Mouse (Mus musculus) liver, embryonic 13.5 days (tissue): Measurements from ENCODE around the gene Uck2. TPM values are rescaled to one million over a fixed set of nuclear protein-coding genes. Genes with fewer than 3 reads are reported as not detected.

ENCODE experiments used
- ATAC-seq: fragments of 200-750 bp; cut with Nextera tagmentation; 2 replicates; pipeline ENCODE4 v1.8.0; 2017; ENCODE audit warnings: low read depth, mild to moderate bottlenecking, moderate number of reproducible peaks, moderate library complexity
- DNase-seq: peaks from one replicate; pipeline ENCODE4 v3.0.0; 2022
- H3K27ac ChIP-seq: fragments of 300-500 bp; sonication (generic); 2 replicates; pipeline ENCODE4 v1.5.1; 2015; ENCODE audit warnings: moderate library complexity, mild to moderate bottlenecking, inconsistent platforms
- H3K27me3 ChIP-seq: fragments of 300-500 bp; sonication (generic); 2 replicates; pipeline ENCODE4 v1.6.1; 2015; ENCODE audit warnings: mild to moderate bottlenecking, inconsistent platforms
- H3K36me3 ChIP-seq: fragments of 300-500 bp; sonication (generic); 2 replicates; pipeline ENCODE4 v1.6.1; 2015; ENCODE audit warnings: mild to moderate bottlenecking, inconsistent platforms
- H3K4me1 ChIP-seq: fragments of 300-500 bp; sonication (generic); replicated peaks from 2 replicates; pipeline ENCODE4 v1.6.1; 2015; ENCODE audit warnings: inconsistent platforms
- H3K4me2 ChIP-seq: fragments of 300-500 bp; sonication (generic); 2 replicates; pipeline ENCODE4 v1.6.1; 2015; ENCODE audit warnings: inconsistent platforms, mild to moderate bottlenecking, moderate library complexity
- H3K4me3 ChIP-seq: fragments of 300-500 bp; sonication (generic); replicated peaks from 2 replicates; pipeline ENCODE4 v1.5.1; 2015; ENCODE audit warnings: mild to moderate bottlenecking, inconsistent platforms
- H3K9ac ChIP-seq: fragments of 300-500 bp; sonication (generic); 2 replicates; pipeline ENCODE4 v1.6.1; 2015; ENCODE audit warnings: mild to moderate bottlenecking, inconsistent platforms
- H3K9me3 ChIP-seq: fragments of 300-500 bp; sonication (generic); replicated peaks from 2 replicates; pipeline ENCODE4 v1.6.1; 2016; ENCODE audit warnings: inconsistent platforms
- WGBS: fragments of 180-500 bp; shearing (Covaris S2); methylation state at CpG from one replicate; pipeline ENCODE4 v1.1.7; 2015; ENCODE audit not compliant: insufficient replicate concordance; 5-methylcytosine and 5-hydroxymethylcytosine counted together
- polyA plus RNA-seq: library from polyadenylated mRNA; unstranded; fragments of >200 nt; fragmentation: Nextera tagmentation; extraction: Ambion mirVana; gene quantifications from 2 replicates; pipeline ENCODE4 v1.2.1, GENCODE M21; 2015

Gene Uck2
- polyA plus RNA-seq, 1 experiment from 2014 or later = 67.1 TPM

- DNase-seq (no peak), ATAC-seq (no peak)
- Histone ChIP-seq H3K4me1 (peaks cover 74% of the 10 kb centered on the region), H3K27me3 (no peaks in the 10 kb centered on the region), H3K27ac (no peak overlapping the region), H3K9me3 (no peaks in the 10 kb centered on the region), H3K36me3 (no peaks in the 10 kb centered on the region), H3K4me3 (no peak overlapping the region), H3K4me2 (no peak overlapping the region), H3K9ac (no peak overlapping the region)
- WGBS = 79% methylated on average over 12 of the region's 12 CpGs
These were observed 31.5 kb downstream of the Uck2 start for GRCm38 (mm10) chr1:167253579-167253978.

GRCm38 (mm10) chr1:167249881-167250280 is 35.2 kb downstream of the Uck2 start:
- Histone ChIP-seq H3K9me3 (no peaks in the 10 kb centered on the region), H3K4me1 (peaks cover 86% of the 10 kb centered on the region), H3K4me2 (no peak overlapping the region), H3K36me3 (no peaks in the 10 kb centered on the region), H3K4me3 (no peak overlapping the region), H3K9ac (no peak overlapping the region), H3K27ac (no peak overlapping the region), H3K27me3 (no peaks in the 10 kb centered on the region)
- ATAC-seq (no peak), DNase-seq (no peak)
- WGBS = 75% methylated on average over 8 of the region's 8 CpGs

GRCm38 (mm10) chr1:167249252-167249651 is 35.9 kb downstream of the Uck2 start:
- Histone ChIP-seq H3K4me3 (no peak overlapping the region), H3K4me1 (peaks cover 86% of the 10 kb centered on the region), H3K27ac (no peak overlapping the region), H3K4me2 (no peak overlapping the region), H3K36me3 (no peaks in the 10 kb centered on the region), H3K27me3 (no peaks in the 10 kb centered on the region), H3K9me3 (no peaks in the 10 kb centered on the region), H3K9ac (no peak overlapping the region)
- DNase-seq (no peak), ATAC-seq (no peak)
- WGBS = 87% methylated on average over 19 of the region's 19 CpGs

- H3K9ac ChIP-seq = 0 out of 2 replicates have a peak overlapping the region, but pooled peaks have one; percentile 26
- no peaks in the 10 kb centered on the region for H3K9me3 ChIP-seq
- H3K36me3 ChIP-seq = no peaks in the 10 kb centered on the region
- H3K4me2 ChIP-seq = no peak overlapping the region
- H3K27me3 ChIP-seq = no peaks in the 10 kb centered on the region
- peaks cover 91% of the 10 kb centered on the region for H3K4me1 ChIP-seq
- H3K27ac ChIP-seq = no peak overlapping the region
- 64% methylated on average over 9 of the region's 9 CpGs for WGBS
- no peak overlapping the region for H3K4me3 ChIP-seq
- no peak for DNase-seq
- 0 out of 2 replicates have a peak, but pooled peaks have one; percentile 4 for ATAC-seq
These were observed 37.2 kb downstream of the Uck2 start for GRCm38 (mm10) chr1:167247886-167248285.

- peak; percentile 11 for DNase-seq
- peaks cover 94% of the 10 kb centered on the region for H3K4me1 ChIP-seq
These were observed 38.1 kb downstream of the Uck2 start for GRCm38 (mm10) chr1:167246976-167247375.

GRCm38 (mm10) chr1:167246275-167246674 is 38.8 kb downstream of the Uck2 start:
- H3K4me1 ChIP-seq = peaks cover 96% of the 10 kb centered on the region
- 47% methylated on average over 9 of the region's 9 CpGs for WGBS

More at GRCm38 (mm10) chr1:167246976-167247375, 38.1 kb downstream of the Uck2 start:
- 0 out of 2 replicates have a peak overlapping the region, but pooled peaks have one; percentile 10 for H3K4me2 ChIP-seq
- H3K36me3 ChIP-seq = no peaks in the 10 kb centered on the region
- no peak overlapping the region for H3K27ac ChIP-seq
- no peaks in the 10 kb centered on the region for H3K9me3 ChIP-seq
- ATAC-seq = no peak
- no peak overlapping the region for H3K4me3 ChIP-seq
- no peak overlapping the region for H3K9ac ChIP-seq
- H3K27me3 ChIP-seq = no peaks in the 10 kb centered on the region
- 16% methylated on average over 8 of the region's 8 CpGs for WGBS

GRCm38 (mm10) chr1:167245180-167245641 is 39.9 kb downstream of the Uck2 start:
- 0 out of 2 replicates have a peak overlapping the region, but pooled peaks have one; percentile 9 for H3K9ac ChIP-seq
- peaks cover 95% of the 10 kb centered on the region for H3K4me1 ChIP-seq
- H3K9me3 ChIP-seq = no peaks in the 10 kb centered on the region
- WGBS = 77% methylated on average over 9 of the region's 9 CpGs
- no peak for ATAC-seq
- H3K27ac ChIP-seq = no peak overlapping the region
- H3K4me2 ChIP-seq = no peak overlapping the region
- no peaks in the 10 kb centered on the region for H3K27me3 ChIP-seq
- H3K36me3 ChIP-seq = no peaks in the 10 kb centered on the region
- DNase-seq = no peak
- no peak overlapping the region for H3K4me3 ChIP-seq

More at GRCm38 (mm10) chr1:167246275-167246674, 38.8 kb downstream of the Uck2 start:
- Histone ChIP-seq H3K9me3 (no peaks in the 10 kb centered on the region), H3K36me3 (no peaks in the 10 kb centered on the region), H3K9ac (no peak overlapping the region), H3K27ac (no peak overlapping the region), H3K4me2 (no peak overlapping the region), H3K27me3 (no peaks in the 10 kb centered on the region), H3K4me3 (no peak overlapping the region)
- no peak for DNase-seq
- no peak for ATAC-seq

- Histone ChIP-seq H3K4me3 (no peak overlapping the region), H3K4me1 (peaks cover 84% of the 10 kb centered on the region), H3K27me3 (no peaks in the 10 kb centered on the region), H3K9ac (no peak overlapping the region), H3K4me2 (no peak overlapping the region), H3K36me3 (no peaks in the 10 kb centered on the region), H3K9me3 (no peaks in the 10 kb centered on the region), H3K27ac (no peak overlapping the region)
- ATAC-seq (0 out of 2 replicates have a peak, but pooled peaks have one; percentile 15), DNase-seq (no peak)
- WGBS = 54% methylated on average over 7 of the region's 7 CpGs
These were observed 42.9 kb downstream of the Uck2 start for GRCm38 (mm10) chr1:167242191-167242681.

- H3K27ac ChIP-seq = no peak overlapping the region
- H3K9me3 ChIP-seq = no peaks in the 10 kb centered on the region
- ATAC-seq (no peak), DNase-seq (no peak)
- peaks cover 3% of the 10 kb centered on the region; the same call in 1 of the 2 replicates for H3K36me3 ChIP-seq
- H3K27me3 ChIP-seq = no peaks in the 10 kb centered on the region
- no peak overlapping the region for H3K4me2 ChIP-seq
- H3K9ac ChIP-seq = no peak overlapping the region
- WGBS = 59% methylated on average over 3 of the region's 3 CpGs
- H3K4me1 ChIP-seq = peaks cover 78% of the 10 kb centered on the region
- H3K4me3 ChIP-seq = no peak overlapping the region
These were observed 43.6 kb downstream of the Uck2 start for GRCm38 (mm10) chr1:167241487-167241886.

GRCm38 (mm10) chr1:167240361-167240760 is 44.8 kb downstream of the Uck2 start:
- Histone ChIP-seq H3K4me1 (peaks cover 77% of the 10 kb centered on the region), H3K27me3 (no peaks in the 10 kb centered on the region), H3K4me3 (no peak overlapping the region), H3K36me3 (peaks cover 14% of the 10 kb centered on the region), H3K9ac (no peak overlapping the region), H3K27ac (no peak overlapping the region), H3K9me3 (no peaks in the 10 kb centered on the region), H3K4me2 (no peak overlapping the region)
- ATAC-seq = no peak
- no peak for DNase-seq
- WGBS = 75% methylated on average over 5 of the region's 5 CpGs

- DNase-seq (no peak), ATAC-seq (no peak)
- H3K4me1 ChIP-seq = peaks cover 74% of the 10 kb centered on the region
These were observed 45.2 kb downstream of the Uck2 start for GRCm38 (mm10) chr1:167239916-167240315.

GRCm38 (mm10) chr1:167237798-167238197 is 47.3 kb downstream of the Uck2 start:
- ATAC-seq (no peak), DNase-seq (no peak)
- Histone ChIP-seq H3K27me3 (no peaks in the 10 kb centered on the region), H3K4me2 (no peak overlapping the region), H3K4me3 (no peak overlapping the region), H3K9me3 (no peaks in the 10 kb centered on the region), H3K36me3 (peaks cover 40% of the 10 kb centered on the region), H3K27ac (no peak overlapping the region), H3K9ac (no peak overlapping the region), H3K4me1 (peaks cover 54% of the 10 kb centered on the region)
- WGBS = 84% methylated on average over 11 of the region's 11 CpGs

More at GRCm38 (mm10) chr1:167239916-167240315, 45.2 kb downstream of the Uck2 start:
- Histone ChIP-seq H3K9me3 (no peaks in the 10 kb centered on the region), H3K36me3 (peaks cover 19% of the 10 kb centered on the region), H3K4me2 (no peak overlapping the region), H3K27me3 (no peaks in the 10 kb centered on the region), H3K9ac (no peak overlapping the region), H3K27ac (no peak overlapping the region; the same call in 1 of the 2 replicates), H3K4me3 (no peak overlapping the region)
- 76% methylated on average over 12 of the region's 12 CpGs for WGBS
